Mouse (Mus musculus) neural tube, embryonic 12.5 days (tissue): ENCODE measurements around the gene Ube2c. TPM values are rescaled to one million over a fixed set of nuclear protein-coding genes. Genes with fewer than 3 reads are reported as not detected.

Experiments used
- ATAC-seq: fragments of 200-750 bp; cut with Nextera tagmentation; 2 replicates; pipeline ENCODE4 v1.8.0; 2017; ENCODE audit warnings: low read depth, mild to moderate bottlenecking, moderate TSS enrichment, moderate library complexity; ENCODE audit not compliant: low FRiP score
- H3K27ac ChIP-seq: fragments of 300-500 bp; sonication (generic); 2 replicates; pipeline ENCODE4 v1.5.1; 2016
- H3K27me3 ChIP-seq: fragments of 300-500 bp; sonication (generic); replicated peaks from 2 replicates; pipeline ENCODE4 v1.6.1; 2016; ENCODE audit warnings: mild to moderate bottlenecking
- H3K36me3 ChIP-seq: fragments of 300-500 bp; sonication (generic); 2 replicates; pipeline ENCODE4 v1.6.1; 2016; ENCODE audit warnings: mild to moderate bottlenecking
- H3K4me1 ChIP-seq: fragments of 300-500 bp; sonication (generic); 2 replicates; pipeline ENCODE4 v1.6.1; 2016
- H3K4me2 ChIP-seq: fragments of 300-500 bp; sonication (generic); replicated peaks from 2 replicates; pipeline ENCODE4 v1.6.1; 2016; ENCODE audit warnings: mild to moderate bottlenecking
- H3K4me3 ChIP-seq: fragments of 300-500 bp; sonication (generic); 2 replicates; pipeline ENCODE4 v1.5.1; 2016
- H3K9ac ChIP-seq: fragments of 300-500 bp; sonication (generic); 2 replicates; pipeline ENCODE4 v1.6.1; 2016; ENCODE audit warnings: mild to moderate bottlenecking
- H3K9me3 ChIP-seq: fragments of 300-500 bp; sonication (generic); 2 replicates; pipeline ENCODE4 v1.6.1; 2016; ENCODE audit warnings: mild to moderate bottlenecking
- WGBS: fragments of 180-500 bp; shearing (Covaris S2); methylation state at CpG from one replicate; pipeline ENCODE4 v1.1.7; 2016; 5-methylcytosine and 5-hydroxymethylcytosine counted together
- polyA plus RNA-seq: library from polyadenylated mRNA; unstranded; fragments of >200 nt; fragmentation: Nextera tagmentation; extraction: Ambion mirVana; gene quantifications from 2 replicates; pipeline ENCODE4 v1.2.1, GENCODE M21; 2016

The Ube2c gene
- polyA plus RNA-seq = 311 and 340 TPM in 2 replicates

- Histone ChIP-seq H3K4me2 (peak within 1 kb of the TSS; percentile 78), H3K36me3 (peaks cover 53% of the 10 kb centered on the region), H3K9ac (peak within 1 kb of the TSS; percentile 52), H3K4me3 (peak within 1 kb of the TSS; percentile 65), H3K27me3 (no peaks in the 10 kb centered on the region), H3K4me1 (peaks cover 22% of the 10 kb centered on the region), H3K9me3 (no peaks in the 10 kb centered on the region), H3K27ac (no peak within 1 kb of the TSS)
- WGBS = 2% methylated on average over 53 of the region's 53 CpGs
- peak; percentile 99 for ATAC-seq
Measured at GRCm38 (mm10) chr2:164769258-164770037, at the start of gene Ube2c. Gene Ube2c, plus strand, starts transcription at chr2:164769898.

DNA sequence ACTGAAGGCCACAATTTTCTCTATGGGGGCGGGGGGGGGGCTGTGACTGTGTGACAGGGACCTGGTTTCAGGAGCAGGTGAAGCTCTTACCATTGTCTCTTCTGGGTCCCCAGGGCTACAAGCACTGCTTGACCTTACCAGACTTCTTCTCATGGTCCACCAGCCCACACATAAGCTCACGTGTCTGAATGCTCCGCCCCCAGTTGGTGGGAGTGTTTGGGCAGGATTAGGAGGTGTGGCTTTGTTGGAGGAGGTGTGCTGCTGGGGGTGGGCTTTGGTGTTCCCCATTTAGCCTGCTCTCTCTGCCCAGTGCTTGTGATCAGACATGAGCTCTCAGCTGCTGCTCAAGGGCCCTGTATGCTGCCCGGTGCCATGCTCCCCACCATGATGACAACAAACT is 46.4 kb upstream of the Ube2c start:
- Histone ChIP-seq H3K4me3 (no peak overlapping the region), H3K27me3 (no peaks in the 10 kb centered on the region), H3K9ac (no peak overlapping the region), H3K4me1 (no peaks in the 10 kb centered on the region), H3K36me3 (no peaks in the 10 kb centered on the region), H3K27ac (no peak overlapping the region), H3K9me3 (no peaks in the 10 kb centered on the region), H3K4me2 (no peak overlapping the region)
- WGBS = 70% methylated on average over 4 of the region's 4 CpGs
- ATAC-seq = no peak

GRCm38 (mm10) chr2:164725895-164726619 is 43.6 kb upstream of the Ube2c start:
- no peak for ATAC-seq
- H3K4me3 ChIP-seq = no peak overlapping the region
- no peak overlapping the region for H3K27ac ChIP-seq
- no peak overlapping the region for H3K4me2 ChIP-seq
- no peaks in the 10 kb centered on the region for H3K4me1 ChIP-seq
- WGBS = 32% methylated on average over 6 of the region's 6 CpGs
- H3K27me3 ChIP-seq = no peaks in the 10 kb centered on the region
- H3K9me3 ChIP-seq = no peaks in the 10 kb centered on the region
- H3K36me3 ChIP-seq = no peaks in the 10 kb centered on the region
- no peak overlapping the region for H3K9ac ChIP-seq

- Histone ChIP-seq H3K9ac (no peak overlapping the region), H3K9me3 (no peaks in the 10 kb centered on the region), H3K4me3 (no peak overlapping the region), H3K36me3 (no peaks in the 10 kb centered on the region), H3K4me2 (no peak overlapping the region), H3K4me1 (no peaks in the 10 kb centered on the region), H3K27me3 (no peaks in the 10 kb centered on the region), H3K27ac (no peak overlapping the region)
- no peak for ATAC-seq
- WGBS = 82% methylated on average over 5 of the region's 5 CpGs
Measured at GRCm38 (mm10) chr2:164731719-164732118, 38.0 kb upstream of the Ube2c start.

GRCm38 (mm10) chr2:164733259-164733658 is 36.4 kb upstream of the Ube2c start:
- WGBS = 91% methylated on average over 2 of the region's 2 CpGs
- ATAC-seq = no peak
- H3K4me3 ChIP-seq = no peak overlapping the region

DNA sequence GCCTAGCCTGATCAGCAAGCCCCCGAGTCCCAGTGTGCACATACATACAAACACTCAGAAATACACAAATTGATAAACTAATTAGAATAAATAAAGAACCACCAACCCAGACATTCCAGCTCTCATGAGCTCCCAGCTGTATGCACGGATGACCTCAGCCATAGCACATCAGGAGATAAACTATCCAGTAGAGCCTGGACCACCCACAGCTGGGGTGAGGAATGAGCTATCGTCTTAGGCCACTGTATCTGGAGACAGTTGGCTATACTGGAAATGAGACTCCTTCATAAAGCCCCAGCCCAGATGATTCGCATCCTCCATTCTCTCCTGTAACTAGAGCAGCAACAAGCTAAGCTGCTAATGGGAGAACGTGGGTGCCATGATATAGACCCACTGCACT is 34.9 kb upstream of the Ube2c start:
- H3K27ac ChIP-seq = no peak overlapping the region
- no peak overlapping the region for H3K9ac ChIP-seq
- WGBS = 89% methylated on average over 5 of the region's 5 CpGs
- no peaks in the 10 kb centered on the region for H3K27me3 ChIP-seq
- no peak overlapping the region for H3K4me3 ChIP-seq
- no peaks in the 10 kb centered on the region for H3K4me1 ChIP-seq
- no peaks in the 10 kb centered on the region for H3K36me3 ChIP-seq
- no peak for ATAC-seq
- no peaks in the 10 kb centered on the region for H3K9me3 ChIP-seq
- H3K4me2 ChIP-seq = no peak overlapping the region

More at GRCm38 (mm10) chr2:164733259-164733658, 36.4 kb upstream of the Ube2c start:
- no peak overlapping the region for H3K27ac ChIP-seq
- no peak overlapping the region for H3K9ac ChIP-seq
- H3K27me3 ChIP-seq = no peaks in the 10 kb centered on the region
- H3K4me1 ChIP-seq = no peaks in the 10 kb centered on the region
- no peaks in the 10 kb centered on the region for H3K9me3 ChIP-seq
- no peaks in the 10 kb centered on the region for H3K36me3 ChIP-seq
- H3K4me2 ChIP-seq = no peak overlapping the region

DNA sequence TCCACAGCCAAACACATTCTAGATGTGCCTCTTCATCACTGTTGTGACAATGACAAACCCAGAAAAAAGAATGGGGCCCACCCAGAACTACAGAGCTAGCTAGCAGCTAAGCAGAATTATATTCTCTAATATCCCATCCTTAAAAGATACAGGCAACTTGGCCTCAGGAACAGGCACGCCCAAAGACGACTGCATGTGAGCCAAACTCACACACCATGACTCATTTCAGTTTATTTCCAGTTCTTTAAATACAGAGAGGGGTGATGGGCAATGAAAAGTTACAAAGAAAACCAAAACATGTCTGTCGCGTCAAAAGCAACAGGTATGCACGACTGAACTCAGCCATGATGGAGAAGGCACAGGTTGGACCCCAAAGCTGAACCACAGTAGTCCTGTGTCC is 34.3 kb upstream of the Ube2c start:
- 91% methylated on average over 5 of the region's 5 CpGs for WGBS
- H3K4me1 ChIP-seq = no peaks in the 10 kb centered on the region
- H3K27ac ChIP-seq = no peak overlapping the region
- H3K4me3 ChIP-seq = no peak overlapping the region
- no peaks in the 10 kb centered on the region for H3K36me3 ChIP-seq
- no peaks in the 10 kb centered on the region for H3K27me3 ChIP-seq
- no peak for ATAC-seq
- H3K4me2 ChIP-seq = no peak overlapping the region
- no peak overlapping the region for H3K9ac ChIP-seq
- no peaks in the 10 kb centered on the region for H3K9me3 ChIP-seq

- Histone ChIP-seq H3K9ac (no peak overlapping the region), H3K27ac (no peak overlapping the region), H3K27me3 (no peaks in the 10 kb centered on the region), H3K4me2 (no peak overlapping the region), H3K9me3 (no peaks in the 10 kb centered on the region), H3K4me3 (no peak overlapping the region), H3K4me1 (no peaks in the 10 kb centered on the region), H3K36me3 (no peaks in the 10 kb centered on the region)
- no peak for ATAC-seq
- 76% methylated on average over 3 of the region's 3 CpGs for WGBS
Measured at GRCm38 (mm10) chr2:164737377-164738090, 32.2 kb upstream of the Ube2c start.

GRCm38 (mm10) chr2:164739876-164740275 is 29.8 kb upstream of the Ube2c start:
- no peak overlapping the region for H3K9ac ChIP-seq
- no peak overlapping the region for H3K4me2 ChIP-seq
- WGBS = 67% methylated on average over 7 of the region's 7 CpGs
- H3K9me3 ChIP-seq = no peaks in the 10 kb centered on the region
- no peak overlapping the region for H3K4me3 ChIP-seq
- H3K27ac ChIP-seq = no peak overlapping the region
- no peaks in the 10 kb centered on the region for H3K27me3 ChIP-seq
- ATAC-seq = no peak
- H3K4me1 ChIP-seq = peaks cover under 1% of the 10 kb centered on the region; the same call in 1 of the 2 replicates
- no peaks in the 10 kb centered on the region for H3K36me3 ChIP-seq

- Histone ChIP-seq H3K4me3 (no peak overlapping the region), H3K27ac (no peak overlapping the region), H3K27me3 (no peaks in the 10 kb centered on the region), H3K36me3 (peaks cover 20% of the 10 kb centered on the region), H3K4me2 (peak overlapping the region; percentile 85), H3K9ac (peak overlapping the region; percentile 88), H3K9me3 (no peaks in the 10 kb centered on the region), H3K4me1 (peaks cover 22% of the 10 kb centered on the region)
- 74% methylated on average over 13 of the region's 13 CpGs for WGBS
- no peak for ATAC-seq
Measured at GRCm38 (mm10) chr2:164744987-164745386, 24.7 kb upstream of the Ube2c start.

GRCm38 (mm10) chr2:164745843-164746479 is 23.7 kb upstream of the Ube2c start, which contains the start of the genes Wfdc3 and Dnttip1:
Gene Wfdc3, minus strand, starts transcription at chr2:164745931.
Gene Dnttip1, plus strand, starts transcription at chr2:164745983.
- peak within 1 kb of the TSS; percentile 88 for H3K9ac ChIP-seq
- no peaks in the 10 kb centered on the region for H3K9me3 ChIP-seq
- under 1% methylated on average over 68 of the region's 70 CpGs for WGBS
- H3K27me3 ChIP-seq = no peaks in the 10 kb centered on the region
- peak; percentile 88 for ATAC-seq
- H3K36me3 ChIP-seq = peaks cover 30% of the 10 kb centered on the region
- peak within 1 kb of the TSS; percentile 85 for H3K4me2 ChIP-seq
- 0 out of 2 replicates have a peak within 1 kb of the TSS, but pooled peaks have one; percentile 32 for H3K27ac ChIP-seq
- H3K4me1 ChIP-seq = peaks cover 22% of the 10 kb centered on the region
- H3K4me3 ChIP-seq = peak within 1 kb of the TSS; percentile 98
